Mouse (Mus musculus): ENCODE data around the gene Slc35f1.

- TF ChIP-seq CTCF (IDR thresholded peaks at IDR 0.05; ENCODE audit: low read depth) (no peak), EP300 (IDR thresholded peaks at IDR 0.05; ENCODE audit: low read depth) (no peak)
Measured at GRCm38 (mm10) chr10:52825746-52826145, 135.4 kb downstream of the Slc35f1 start.

Measured in liver, postnatal 0 days (tissue).